Mouse (Mus musculus) limb, embryonic 12.5 days (tissue): Measurements from ENCODE around the gene Zfp804a. TPM values are rescaled to one million over a fixed set of nuclear protein-coding genes. Genes with fewer than 3 reads are reported as not detected.

ENCODE experiments used
- ATAC-seq: fragments of 200-750 bp; cut with Nextera tagmentation; 2 replicates; pipeline ENCODE4 v1.8.0; 2017; ENCODE audit warnings: low read depth, moderate TSS enrichment; ENCODE audit not compliant: insufficient number of reproducible peaks, insufficient read depth, low FRiP score, low TSS enrichment
- H3K27ac ChIP-seq: fragments of 300-500 bp; sonication (generic); 2 replicates; pipeline ENCODE4 v1.5.1; 2016; ENCODE audit warnings: mild to moderate bottlenecking, moderate library complexity
- H3K27me3 ChIP-seq: fragments of 300-500 bp; sonication (generic); 2 replicates; pipeline ENCODE4 v1.6.1; 2016; ENCODE audit warnings: mild to moderate bottlenecking, moderate library complexity
- H3K36me3 ChIP-seq: fragments of 300-500 bp; sonication (generic); 2 replicates; pipeline ENCODE4 v1.6.1; 2016; ENCODE audit warnings: mild to moderate bottlenecking, moderate library complexity
- H3K4me1 ChIP-seq: fragments of 300-500 bp; sonication (generic); replicated peaks from 2 replicates; pipeline ENCODE4 v1.6.1; 2016
- H3K4me2 ChIP-seq: fragments of 300-500 bp; sonication (generic); 2 replicates; pipeline ENCODE4 v1.6.1; 2016; ENCODE audit warnings: mild to moderate bottlenecking, moderate library complexity
- H3K4me3 ChIP-seq: fragments of 300-500 bp; sonication (generic); replicated peaks from 2 replicates; pipeline ENCODE4 v1.5.1; 2016; ENCODE audit warnings: mild to moderate bottlenecking
- H3K9ac ChIP-seq: fragments of 300-500 bp; sonication (generic); replicated peaks from 2 replicates; pipeline ENCODE4 v1.6.1; 2016; ENCODE audit warnings: mild to moderate bottlenecking, moderate library complexity
- H3K9me3 ChIP-seq: fragments of 300-500 bp; sonication (generic); 2 replicates; pipeline ENCODE4 v1.6.1; 2016; ENCODE audit warnings: mild to moderate bottlenecking, moderate library complexity
- WGBS: fragments of 180-500 bp; shearing (Covaris S2); methylation state at CpG from one replicate; pipeline ENCODE4 v1.1.7; 2016; 5-methylcytosine and 5-hydroxymethylcytosine counted together
- polyA plus RNA-seq: library from polyadenylated mRNA; unstranded; fragments of >200 nt; fragmentation: Nextera tagmentation; extraction: Ambion mirVana; gene quantifications from 2 replicates; pipeline ENCODE4 v1.2.1, GENCODE M21; 2016

Zfp804a gene
- polyA plus RNA-seq, 1 experiment from 2014 or later, result 0.36 TPM

DNA sequence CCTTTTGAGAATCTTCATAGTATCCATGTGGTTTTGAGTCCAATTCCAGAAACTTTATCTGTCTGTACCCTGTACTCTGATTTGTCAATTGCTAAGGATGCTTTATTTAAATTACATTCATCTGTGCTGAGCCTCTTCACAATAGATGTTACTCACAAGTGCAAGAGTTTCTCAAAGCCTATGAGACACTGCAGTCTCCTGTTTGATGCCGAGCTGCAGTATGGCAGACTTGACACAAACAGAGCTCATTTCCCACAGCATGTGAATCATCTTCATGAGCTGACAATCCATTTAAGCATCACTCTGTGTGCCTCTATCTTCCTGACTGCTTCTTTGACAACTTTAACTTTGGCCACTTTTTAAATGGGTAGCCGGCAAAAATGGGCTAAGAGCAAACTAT is 60.6 kb downstream of the Zfp804a start:
- Histone ChIP-seq H3K27ac (no peak overlapping the region), H3K36me3 (no peaks in the 10 kb centered on the region), H3K9me3 (no peaks in the 10 kb centered on the region), H3K9ac (no peak overlapping the region), H3K4me3 (no peak overlapping the region), H3K4me2 (no peak overlapping the region), H3K27me3 (no peaks in the 10 kb centered on the region), H3K4me1 (no peaks in the 10 kb centered on the region)
- WGBS, result 82% methylated on average over 2 of the region's 2 CpGs
- no peak for ATAC-seq

DNA sequence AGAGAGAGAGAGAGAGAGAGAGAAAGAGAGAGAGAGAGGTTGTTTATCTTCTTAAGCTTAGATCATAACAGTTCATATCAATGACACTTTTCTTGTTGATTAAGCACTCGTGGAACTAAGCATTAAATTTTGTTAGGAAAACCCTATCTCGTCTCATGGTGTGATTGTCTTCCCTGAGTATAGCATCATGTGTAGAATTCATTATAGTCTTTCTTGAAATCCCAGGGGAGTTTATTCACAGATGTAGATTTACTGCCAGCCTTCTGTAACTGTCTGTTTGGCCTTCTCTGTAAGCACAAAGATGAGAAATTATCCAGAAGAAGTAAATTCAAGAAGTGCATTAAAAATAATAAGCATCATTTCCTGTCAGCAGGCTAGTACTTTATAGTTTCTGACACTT is 66.6 kb downstream of the Zfp804a start:
- Histone ChIP-seq H3K4me1 (no peaks in the 10 kb centered on the region), H3K9ac (no peak overlapping the region), H3K27me3 (no peaks in the 10 kb centered on the region), H3K27ac (no peak overlapping the region), H3K9me3 (no peaks in the 10 kb centered on the region), H3K4me3 (no peak overlapping the region), H3K4me2 (no peak overlapping the region), H3K36me3 (no peaks in the 10 kb centered on the region)
- no peak for ATAC-seq
- WGBS, result 69% methylated on average over 2 of the region's 2 CpGs

DNA sequence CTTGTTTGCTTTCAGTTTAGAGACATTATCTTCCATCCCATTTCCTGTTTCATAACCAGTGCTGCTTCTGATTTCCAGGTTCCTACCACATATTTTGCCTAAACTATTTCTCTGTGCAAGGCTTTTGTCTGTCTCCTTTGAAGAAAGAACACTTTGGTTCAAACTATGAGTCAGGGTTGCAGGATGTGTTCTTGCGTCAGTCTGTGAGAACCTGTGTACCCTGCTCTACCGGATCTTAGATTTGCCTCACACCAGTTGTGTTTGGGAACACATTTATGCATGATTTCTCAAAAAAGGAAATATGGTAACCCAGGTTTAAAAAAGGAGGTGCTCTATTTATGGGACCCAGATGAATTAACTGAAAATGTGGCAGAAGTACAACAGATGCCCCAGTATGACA is 125.7 kb downstream of the Zfp804a start:
- Histone ChIP-seq H3K4me3 (no peak overlapping the region), H3K9me3 (no peaks in the 10 kb centered on the region), H3K4me2 (no peak overlapping the region), H3K27ac (no peak overlapping the region), H3K4me1 (no peaks in the 10 kb centered on the region), H3K27me3 (no peaks in the 10 kb centered on the region), H3K9ac (no peak overlapping the region), H3K36me3 (no peaks in the 10 kb centered on the region)
- 87% methylated on average over 2 of the region's 2 CpGs for WGBS
- no peak for ATAC-seq

DNA sequence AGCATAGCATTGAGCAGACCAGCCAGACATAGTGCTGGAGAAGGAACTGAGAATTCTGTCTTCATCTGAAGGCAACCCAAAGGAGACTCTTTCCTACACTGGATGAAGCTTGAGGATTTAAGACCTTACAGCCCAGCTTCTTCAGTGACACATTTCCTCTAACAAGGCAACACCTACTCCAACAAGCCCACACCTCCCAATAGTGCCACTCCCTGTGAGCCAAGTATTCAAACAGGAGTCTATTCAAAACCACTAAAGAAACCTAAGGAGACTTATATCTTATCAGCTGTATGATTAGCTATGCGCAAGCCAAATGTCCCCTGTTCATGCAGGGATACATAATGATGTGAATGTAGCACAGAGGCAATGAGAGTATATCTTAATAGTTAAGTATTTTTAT is 128.0 kb downstream of the Zfp804a start:
- no peaks in the 10 kb centered on the region for H3K36me3 ChIP-seq
- ATAC-seq, result no peak
- no peak overlapping the region for H3K27ac ChIP-seq
- H3K4me3 ChIP-seq, result no peak overlapping the region
- no peak overlapping the region for H3K4me2 ChIP-seq
- no peaks in the 10 kb centered on the region for H3K4me1 ChIP-seq
- whole genome bisulfite sequencing, result 91% methylated on average over 1 of the region's 1 CpGs
- no peaks in the 10 kb centered on the region for H3K27me3 ChIP-seq
- H3K9me3 ChIP-seq, result no peaks in the 10 kb centered on the region
- H3K9ac ChIP-seq, result no peak overlapping the region

DNA sequence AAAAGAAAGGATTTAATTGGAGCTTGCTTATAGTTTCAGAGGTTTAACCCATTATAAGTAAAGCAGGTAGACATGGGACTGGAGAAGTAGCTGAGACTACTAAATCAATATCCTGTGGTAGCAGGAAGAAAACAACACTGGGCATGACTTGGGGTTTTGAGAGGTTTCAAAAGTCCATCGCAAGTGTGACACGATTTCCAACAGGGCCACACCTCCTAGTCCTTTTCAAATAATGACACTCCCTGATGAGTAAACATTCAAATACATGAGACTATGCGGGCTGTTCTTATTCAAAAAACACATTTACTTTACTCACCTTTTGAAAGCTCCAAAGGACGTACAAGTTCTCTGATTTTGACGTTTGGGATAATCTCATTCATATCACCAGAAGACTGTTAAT is 146.9 kb downstream of the Zfp804a start:
- H3K9me3 ChIP-seq, result no peaks in the 10 kb centered on the region
- no peak for ATAC-seq

DNA sequence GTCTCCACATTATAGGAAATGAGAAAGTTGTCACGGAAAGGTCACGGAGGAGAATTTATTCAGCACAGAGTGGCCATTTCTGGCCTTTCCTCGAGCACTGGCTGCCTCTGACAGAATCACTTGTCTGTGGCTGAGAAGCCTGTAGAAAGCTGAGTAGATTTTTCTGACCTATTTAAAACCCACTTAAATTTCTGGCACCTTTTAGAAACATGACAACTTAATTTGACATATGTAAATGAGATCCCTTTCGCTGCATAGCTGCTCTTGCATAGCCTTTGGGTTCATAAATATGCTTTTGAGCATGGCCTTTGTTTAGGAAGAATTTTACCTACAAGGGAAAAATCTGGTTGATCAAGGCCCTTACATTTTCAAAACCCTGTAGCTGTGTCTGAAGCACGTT is 147.6 kb downstream of the Zfp804a start:
- H3K4me1 ChIP-seq, result no peaks in the 10 kb centered on the region
- H3K27ac ChIP-seq, result no peak overlapping the region
- H3K27me3 ChIP-seq, result no peaks in the 10 kb centered on the region
- no peak overlapping the region for H3K9ac ChIP-seq
- H3K9me3 ChIP-seq, result no peaks in the 10 kb centered on the region
- no peak overlapping the region for H3K4me2 ChIP-seq
- WGBS, result 64% methylated on average over 5 of the region's 5 CpGs
- H3K4me3 ChIP-seq, result no peak overlapping the region
- no peaks in the 10 kb centered on the region for H3K36me3 ChIP-seq
- ATAC-seq, result no peak

More for the DNA sequence above, 146.9 kb downstream of the Zfp804a start:
- 87% methylated on average over 5 of the region's 5 CpGs for WGBS
- Histone ChIP-seq H3K27me3 (no peaks in the 10 kb centered on the region), H3K4me3 (no peak overlapping the region), H3K27ac (no peak overlapping the region), H3K9ac (no peak overlapping the region), H3K4me1 (no peaks in the 10 kb centered on the region), H3K4me2 (no peak overlapping the region), H3K36me3 (no peaks in the 10 kb centered on the region)

DNA sequence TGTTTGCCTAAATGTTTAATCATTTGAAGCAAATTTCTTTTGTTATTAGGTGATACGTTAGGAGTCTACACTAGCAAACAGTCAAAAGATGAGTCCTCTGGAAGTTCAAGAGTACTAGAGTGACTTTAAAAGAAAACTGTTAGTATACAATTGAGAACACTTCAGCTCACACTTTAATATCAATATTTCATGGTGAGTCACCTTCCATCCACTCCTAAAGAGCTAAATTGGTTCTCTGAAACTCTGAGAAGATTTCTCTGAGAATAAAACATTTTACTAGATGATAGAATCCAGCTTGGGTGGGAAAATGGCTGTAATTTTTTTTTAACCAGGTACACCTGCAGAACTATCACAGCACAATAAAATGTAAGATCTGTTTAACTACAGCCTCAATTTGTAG is 157.6 kb downstream of the Zfp804a start:
- Histone ChIP-seq H3K4me2 (no peak overlapping the region), H3K9ac (no peak overlapping the region), H3K9me3 (no peaks in the 10 kb centered on the region), H3K27ac (no peak overlapping the region), H3K27me3 (no peaks in the 10 kb centered on the region), H3K4me3 (no peak overlapping the region), H3K4me1 (no peaks in the 10 kb centered on the region), H3K36me3 (no peaks in the 10 kb centered on the region)
- 83% methylated on average over 1 of the region's 1 CpGs for WGBS
- ATAC-seq, result no peak

DNA sequence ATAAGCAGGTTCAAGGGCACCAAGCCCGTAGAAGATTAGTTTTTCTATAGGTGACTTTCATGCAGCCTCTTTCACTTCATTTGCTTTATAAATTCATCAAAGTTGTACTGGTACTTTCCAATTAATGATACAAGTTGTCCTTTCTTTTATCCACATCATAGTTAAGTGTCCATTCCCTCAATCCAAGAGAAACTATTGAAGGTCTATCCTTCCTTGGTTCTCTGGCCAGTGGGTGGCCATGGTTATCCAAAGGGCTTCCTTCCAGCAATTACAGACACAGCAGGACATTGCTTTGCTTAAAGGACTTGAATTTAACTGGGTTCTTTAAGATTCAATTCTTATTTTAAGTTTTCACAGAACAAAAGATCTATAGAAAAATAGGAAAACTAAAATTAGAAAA is 158.9 kb downstream of the Zfp804a start:
- Histone ChIP-seq H3K27me3 (no peaks in the 10 kb centered on the region), H3K9me3 (no peaks in the 10 kb centered on the region), H3K4me3 (no peak overlapping the region), H3K27ac (no peak overlapping the region), H3K4me1 (no peaks in the 10 kb centered on the region), H3K4me2 (no peak overlapping the region), H3K9ac (no peak overlapping the region), H3K36me3 (no peaks in the 10 kb centered on the region)
- WGBS, result 90% methylated on average over 1 of the region's 1 CpGs
- no peak for ATAC-seq

DNA sequence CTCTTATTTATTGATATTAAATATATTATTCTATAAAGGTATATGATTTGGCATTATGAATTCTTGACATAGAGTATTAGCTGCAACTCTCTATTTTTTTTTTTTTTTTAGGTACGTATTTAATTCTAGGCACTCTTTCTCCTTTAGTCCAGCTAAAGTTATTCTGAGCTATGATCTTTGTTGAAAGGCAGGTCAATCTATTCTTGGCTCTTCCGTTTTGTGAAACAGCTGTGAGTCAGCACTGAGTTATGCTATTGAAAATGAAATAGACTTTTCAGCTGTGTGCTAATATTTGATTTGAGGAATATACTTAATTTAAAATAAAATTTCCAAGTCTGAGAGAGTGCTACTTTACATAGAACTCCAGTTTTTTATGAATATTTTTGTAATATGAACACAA is 164.9 kb downstream of the Zfp804a start:
- Histone ChIP-seq H3K9ac (no peak overlapping the region), H3K4me3 (no peak overlapping the region), H3K27me3 (no peaks in the 10 kb centered on the region), H3K36me3 (no peaks in the 10 kb centered on the region), H3K9me3 (no peaks in the 10 kb centered on the region), H3K4me2 (no peak overlapping the region), H3K27ac (no peak overlapping the region), H3K4me1 (no peaks in the 10 kb centered on the region)
- WGBS, result 88% methylated on average over 2 of the region's 2 CpGs
- no peak for ATAC-seq

DNA sequence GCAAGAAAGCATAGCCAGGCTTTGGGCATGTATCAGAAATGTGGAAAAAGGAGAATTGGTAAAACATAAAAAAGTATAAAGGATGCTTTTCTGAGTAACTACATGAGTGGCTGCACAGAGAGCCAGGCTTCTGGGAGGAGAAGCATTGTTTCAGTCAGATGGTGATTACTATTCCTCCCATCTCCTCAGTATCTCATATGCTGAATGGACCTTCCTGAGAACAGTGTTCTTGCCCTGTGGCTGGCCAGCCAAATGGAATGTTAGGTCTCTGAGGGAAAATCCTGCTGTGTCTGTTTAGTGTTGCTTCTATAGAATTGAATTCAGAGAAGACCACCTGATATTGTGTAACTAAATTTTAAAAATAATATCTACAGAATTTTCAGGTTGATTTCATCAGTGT is 193.0 kb downstream of the Zfp804a start:
- Histone ChIP-seq H3K4me2 (no peak overlapping the region), H3K27ac (no peak overlapping the region), H3K4me3 (no peak overlapping the region), H3K27me3 (no peaks in the 10 kb centered on the region), H3K36me3 (no peaks in the 10 kb centered on the region), H3K9me3 (no peaks in the 10 kb centered on the region), H3K4me1 (no peaks in the 10 kb centered on the region), H3K9ac (no peak overlapping the region)
- ATAC-seq, result no peak

DNA sequence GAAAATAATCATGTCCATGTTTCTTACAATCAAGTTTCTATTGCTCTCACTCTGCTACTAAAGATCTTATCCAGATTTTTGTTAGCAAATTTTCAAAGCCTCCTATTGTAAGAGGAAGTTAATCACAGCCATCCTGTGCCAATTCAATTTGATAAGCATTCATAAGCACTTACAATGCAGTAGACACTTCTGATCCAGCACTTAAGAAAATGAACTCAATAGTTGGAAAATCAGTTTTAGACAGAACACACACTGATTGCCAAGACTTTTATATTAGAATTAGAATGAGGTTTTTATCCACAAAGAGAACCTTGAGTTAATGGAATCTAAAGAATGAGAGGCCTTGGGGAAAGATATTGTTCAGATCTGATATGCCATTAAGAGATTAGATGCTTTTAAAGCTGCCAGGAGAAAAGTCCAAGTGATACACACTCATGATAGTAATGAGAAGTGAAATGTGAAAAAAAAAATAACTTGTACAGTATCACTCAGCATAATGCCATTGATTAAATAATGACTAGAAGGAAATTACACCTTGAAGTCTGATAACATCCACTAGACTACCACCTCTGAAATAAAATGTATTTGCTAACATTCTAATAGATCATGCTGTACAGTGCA is 194.0 kb downstream of the Zfp804a start:
- H3K27ac ChIP-seq, result no peak overlapping the region
- no peaks in the 10 kb centered on the region for H3K27me3 ChIP-seq
- no peaks in the 10 kb centered on the region for H3K36me3 ChIP-seq
- no peak overlapping the region for H3K4me3 ChIP-seq
- H3K9ac ChIP-seq, result no peak overlapping the region
- no peak for ATAC-seq
- no peaks in the 10 kb centered on the region for H3K4me1 ChIP-seq
- no peak overlapping the region for H3K4me2 ChIP-seq
- H3K9me3 ChIP-seq, result no peaks in the 10 kb centered on the region

DNA sequence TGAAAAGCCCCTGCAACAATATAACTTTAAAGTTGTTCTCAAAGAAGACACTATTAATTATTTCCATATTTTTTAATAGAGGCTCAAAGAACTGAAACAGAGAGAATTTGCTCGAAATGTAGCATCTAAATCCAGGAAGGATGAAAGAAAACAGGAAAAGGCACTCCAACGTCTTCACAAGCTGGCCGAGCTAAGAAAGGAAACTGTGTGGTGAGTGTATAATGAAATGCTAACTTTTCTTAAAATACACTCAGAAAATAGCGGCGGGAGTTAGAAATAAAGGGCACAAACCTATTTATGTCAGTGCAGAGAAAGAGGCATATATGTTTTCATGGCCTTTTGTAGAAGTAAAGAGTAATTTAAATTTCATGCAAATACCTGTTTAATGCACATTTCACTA is 200.4 kb downstream of the Zfp804a start:
- no peak for ATAC-seq
- no peaks in the 10 kb centered on the region for H3K27me3 ChIP-seq
- WGBS, result 68% methylated on average over 5 of the region's 5 CpGs

More for the DNA sequence above, 200.4 kb downstream of the Zfp804a start:
- Histone ChIP-seq H3K4me1 (no peaks in the 10 kb centered on the region), H3K27ac (no peak overlapping the region), H3K36me3 (no peaks in the 10 kb centered on the region), H3K9ac (no peak overlapping the region), H3K4me2 (no peak overlapping the region), H3K4me3 (no peak overlapping the region), H3K9me3 (no peaks in the 10 kb centered on the region)
